Mouse (Mus musculus): ENCODE data around the gene C2cd3.

Gene C2cd3

GRCm38 (mm10) chr7:100371495-100372451 lies at the start of gene C2cd3, which contains the start of gene Ppme1:
Gene C2cd3, plus strand, starts transcription at chr7:100372233.
Gene Ppme1, minus strand, starts transcription at chr7:100372307.
- peak; percentile 99 for DNase-seq (ENCODE audit: low spot score)

DNA sequence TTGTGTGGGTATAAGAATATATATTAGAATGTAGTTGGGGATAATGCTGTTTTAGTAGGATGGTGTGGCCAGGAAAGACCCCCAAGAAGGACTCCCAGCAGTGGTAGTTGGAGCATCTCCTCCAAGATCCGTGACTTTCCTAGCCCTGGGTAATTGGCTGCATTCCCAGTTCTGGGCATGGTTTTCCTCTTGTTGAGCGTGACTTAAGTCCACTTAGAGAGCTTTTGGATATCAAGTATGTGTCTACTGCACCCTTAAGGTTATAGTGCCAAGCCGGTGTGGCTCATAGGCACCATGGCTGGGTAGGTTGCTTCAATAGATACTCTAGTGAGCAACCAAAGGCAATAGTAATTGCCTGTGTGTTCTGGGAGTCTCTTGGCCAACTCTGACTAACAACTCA lies 48.3 kb upstream of the C2cd3 start:
- DNase-seq (ENCODE audit: low spot score) = no peak

- DNase-seq (ENCODE audit: low spot score) = no peak
Measured at GRCm38 (mm10) chr7:100325482-100325881, 46.6 kb upstream of the C2cd3 start.

GRCm38 (mm10) chr7:100327514-100327913 lies 44.5 kb upstream of the C2cd3 start:
- no peak for DNase-seq (ENCODE audit: low spot score)

- no peak for DNase-seq (ENCODE audit: low spot score)
Measured at GRCm38 (mm10) chr7:100328636-100329035, 43.4 kb upstream of the C2cd3 start.

GRCm38 (mm10) chr7:100331269-100331668 lies 40.8 kb upstream of the C2cd3 start:
- no peak for DNase-seq (ENCODE audit: low spot score)

GRCm38 (mm10) chr7:100335921-100336320 lies 36.1 kb upstream of the C2cd3 start:
- no peak for DNase-seq (ENCODE audit: low spot score)

GRCm38 (mm10) chr7:100354984-100355383 lies 17.0 kb upstream of the C2cd3 start:
- DNase-seq (ENCODE audit: low spot score) = no peak

- DNase-seq (ENCODE audit: low spot score) = no peak
Measured at GRCm38 (mm10) chr7:100356324-100356723, 15.7 kb upstream of the C2cd3 start.

- DNase-seq (ENCODE audit: low spot score) = no peak
Measured at GRCm38 (mm10) chr7:100356768-100357167, 15.3 kb upstream of the C2cd3 start.

DNA sequence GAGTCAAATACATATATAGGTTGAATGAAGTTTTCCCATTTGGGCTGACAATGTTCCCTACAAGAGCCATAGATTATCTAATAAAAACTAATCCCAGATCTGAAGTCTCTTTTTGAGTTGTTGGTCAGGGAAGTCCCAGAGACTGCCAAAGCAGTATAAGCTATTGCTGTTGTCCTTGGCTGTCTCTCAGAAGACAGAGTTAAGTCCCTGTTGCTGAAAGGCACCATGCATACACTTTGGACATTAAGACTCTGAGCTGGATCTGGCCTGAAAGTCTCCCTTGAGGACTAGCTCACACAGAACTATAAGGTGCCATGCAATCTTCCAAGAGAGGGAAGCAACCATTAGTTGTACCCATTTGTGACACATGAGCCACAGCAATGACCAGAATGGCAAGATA lies 14.2 kb upstream of the C2cd3 start:
- DNase-seq (ENCODE audit: low spot score) = no peak

GRCm38 (mm10) chr7:100363162-100363561 lies 8.9 kb upstream of the C2cd3 start:
- DNase-seq (ENCODE audit: low spot score) = no peak

DNA sequence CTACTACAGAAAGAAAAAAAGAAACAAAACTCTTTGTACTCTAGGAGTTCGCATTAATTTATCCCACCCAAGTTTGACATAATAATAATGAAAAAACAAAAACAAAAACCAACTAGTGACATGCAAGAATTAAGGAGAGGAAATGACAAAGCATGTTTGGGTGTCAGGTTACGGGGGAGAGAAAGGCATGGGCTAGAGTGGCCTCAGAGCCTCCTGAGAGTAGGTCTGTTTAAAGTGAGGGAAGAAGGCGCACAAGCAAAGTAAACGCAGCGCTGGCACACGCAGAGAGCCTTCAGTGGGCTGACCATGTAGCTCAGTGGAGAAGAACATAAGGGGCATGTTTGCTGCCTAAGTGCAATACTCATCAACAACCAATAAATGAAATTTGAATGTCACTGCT lies 7.1 kb upstream of the C2cd3 start:
- no peak for DNase-seq (ENCODE audit: low spot score)

DNA sequence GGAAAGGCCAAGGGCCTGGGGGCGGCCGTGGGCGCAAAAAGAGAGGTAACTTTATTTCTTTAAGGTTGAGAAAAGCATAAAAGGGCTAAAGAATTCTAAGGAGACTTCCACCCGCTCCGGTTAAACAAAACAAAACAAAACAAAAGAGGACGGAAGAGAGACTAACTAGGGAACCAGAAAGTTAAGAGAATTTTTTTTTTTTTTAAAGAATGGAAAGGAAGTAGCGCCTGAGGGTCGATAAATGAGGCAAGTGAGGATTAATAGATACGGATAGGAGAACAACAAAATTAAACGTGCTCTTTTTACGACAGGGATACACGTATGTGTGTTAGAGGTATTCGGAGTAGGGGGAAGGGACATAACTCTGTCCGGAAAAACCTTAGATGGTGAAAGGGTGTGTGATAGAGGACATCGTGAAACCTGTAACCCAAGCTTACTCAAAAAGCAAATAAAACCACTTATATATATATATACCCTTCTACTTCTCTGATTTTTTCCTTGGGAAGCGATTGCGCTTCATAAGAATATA lies 483 bp downstream of the C2cd3 start:
- DNase-seq (ENCODE audit: low spot score) = no peak

- DNase-seq (ENCODE audit: low spot score) = no peak
Measured at GRCm38 (mm10) chr7:100378257-100378656, 6.2 kb downstream of the C2cd3 start.

DNA sequence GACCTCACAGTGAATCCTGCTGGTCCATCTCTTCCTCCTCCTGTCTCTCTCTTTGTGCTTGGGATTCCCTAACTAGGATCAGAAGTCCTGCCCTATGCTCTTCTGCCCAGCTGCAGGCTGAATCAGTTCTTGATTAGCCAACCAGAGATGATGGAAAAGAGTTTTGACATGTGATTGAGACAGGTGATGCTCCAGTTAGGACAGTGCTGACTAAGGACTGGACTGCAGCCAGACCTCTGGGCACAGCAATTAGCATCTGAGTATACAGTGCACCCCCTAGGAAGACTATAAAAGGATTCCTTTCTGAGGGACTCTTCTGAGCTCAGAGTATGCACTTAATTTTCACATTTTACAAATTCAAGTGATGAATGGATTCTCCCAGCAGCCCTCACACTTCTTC lies 9.1 kb downstream of the C2cd3 start:
- no peak for DNase-seq (ENCODE audit: low spot score)

GRCm38 (mm10) chr7:100383207-100383606 lies 11.2 kb downstream of the C2cd3 start:
- DNase-seq (ENCODE audit: low spot score) = no peak

DNA sequence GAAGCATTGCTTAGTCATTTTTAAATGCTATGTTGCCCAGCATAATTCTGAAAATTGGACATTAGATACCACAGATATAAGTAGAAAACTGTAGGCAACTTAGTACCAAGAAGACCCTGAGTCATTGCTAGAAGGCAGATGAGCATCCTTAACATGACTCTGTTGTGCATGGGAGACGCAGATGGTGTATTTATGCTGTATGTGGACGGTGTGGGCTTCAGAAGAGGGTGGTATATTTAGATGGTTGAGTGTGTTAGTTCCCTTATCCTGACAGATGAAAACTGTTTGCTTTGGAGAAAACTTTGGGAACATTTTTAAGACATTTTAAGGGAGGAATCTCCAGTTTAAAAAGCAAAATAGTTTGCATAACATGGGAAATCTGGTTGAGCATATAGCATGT lies 16.1 kb downstream of the C2cd3 start:
- DNase-seq (ENCODE audit: low spot score) = no peak

DNA sequence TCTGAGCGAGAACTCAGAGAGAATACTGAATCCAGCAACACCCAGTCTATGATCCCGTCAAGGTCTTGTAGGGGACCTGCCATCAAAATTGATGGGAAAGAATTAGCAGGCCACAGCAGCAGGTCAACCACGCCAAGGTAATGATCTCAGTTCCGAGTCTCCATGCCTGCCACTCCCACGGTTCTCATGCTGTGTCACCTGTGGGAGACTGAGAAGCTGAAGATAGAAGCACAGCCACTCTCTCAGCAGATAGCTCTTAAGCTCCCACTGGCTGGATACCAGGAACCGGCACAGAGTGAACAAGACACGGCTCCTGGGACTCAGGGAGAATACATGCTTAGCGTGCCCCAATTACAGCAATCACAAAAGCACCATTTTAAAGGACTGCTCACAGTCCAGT lies 18.1 kb downstream of the C2cd3 start:
- no peak for DNase-seq (ENCODE audit: low spot score)

DNA sequence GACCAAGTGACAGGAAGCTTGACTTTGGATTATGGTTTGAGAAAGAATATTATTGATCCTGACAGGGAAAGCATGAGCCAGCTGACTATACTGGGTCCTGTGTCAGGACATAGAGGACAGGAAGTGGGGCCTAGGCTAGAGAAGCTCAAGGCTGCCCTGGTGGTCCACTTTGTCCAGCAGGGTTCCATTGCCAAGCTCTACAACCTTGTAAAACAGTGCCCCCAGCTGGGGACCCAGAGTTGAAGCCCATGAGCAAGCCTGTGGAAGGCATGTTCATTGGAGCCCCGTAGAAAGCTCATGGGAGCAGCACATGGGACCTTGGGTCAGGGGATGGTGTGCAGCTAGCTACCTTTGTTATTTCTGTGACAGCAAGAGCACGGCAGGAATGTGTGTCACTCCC lies 20.2 kb downstream of the C2cd3 start:
- DNase-seq (ENCODE audit: low spot score) = no peak

DNA sequence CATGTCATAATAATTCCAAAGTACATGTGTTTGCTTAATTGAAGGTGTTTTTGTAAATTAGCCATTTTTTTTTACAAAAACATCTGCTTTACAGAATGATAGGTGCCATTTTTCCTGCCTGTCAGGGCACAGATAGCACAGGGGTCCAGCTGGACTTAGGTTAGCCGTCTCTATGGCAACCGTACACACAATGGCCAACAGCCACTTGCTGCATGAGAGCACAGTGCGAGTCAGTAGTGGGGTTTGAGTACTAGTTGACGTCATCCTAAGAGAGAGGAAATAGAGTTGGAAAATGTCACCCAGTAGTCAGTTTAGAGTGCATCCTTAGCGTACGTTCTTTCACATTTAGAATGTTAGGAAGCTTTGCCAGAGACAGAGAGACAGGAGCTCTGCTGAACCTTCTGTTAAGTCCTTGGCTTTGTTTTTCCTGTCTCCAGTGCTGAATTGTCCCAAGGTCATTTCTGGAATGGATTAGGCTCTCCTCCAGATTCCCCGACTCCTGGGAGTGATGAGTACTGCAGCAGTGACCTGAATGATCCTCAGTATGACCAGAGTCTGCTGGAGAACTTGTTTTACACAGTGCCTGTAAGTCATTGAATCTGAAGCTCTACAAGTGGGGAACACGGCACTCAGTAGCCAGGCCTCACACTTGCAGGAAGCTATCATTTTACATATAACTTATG lies 27.3 kb downstream of the C2cd3 start:
- DNase-seq (ENCODE audit: low spot score) = peak; percentile 7

DNA sequence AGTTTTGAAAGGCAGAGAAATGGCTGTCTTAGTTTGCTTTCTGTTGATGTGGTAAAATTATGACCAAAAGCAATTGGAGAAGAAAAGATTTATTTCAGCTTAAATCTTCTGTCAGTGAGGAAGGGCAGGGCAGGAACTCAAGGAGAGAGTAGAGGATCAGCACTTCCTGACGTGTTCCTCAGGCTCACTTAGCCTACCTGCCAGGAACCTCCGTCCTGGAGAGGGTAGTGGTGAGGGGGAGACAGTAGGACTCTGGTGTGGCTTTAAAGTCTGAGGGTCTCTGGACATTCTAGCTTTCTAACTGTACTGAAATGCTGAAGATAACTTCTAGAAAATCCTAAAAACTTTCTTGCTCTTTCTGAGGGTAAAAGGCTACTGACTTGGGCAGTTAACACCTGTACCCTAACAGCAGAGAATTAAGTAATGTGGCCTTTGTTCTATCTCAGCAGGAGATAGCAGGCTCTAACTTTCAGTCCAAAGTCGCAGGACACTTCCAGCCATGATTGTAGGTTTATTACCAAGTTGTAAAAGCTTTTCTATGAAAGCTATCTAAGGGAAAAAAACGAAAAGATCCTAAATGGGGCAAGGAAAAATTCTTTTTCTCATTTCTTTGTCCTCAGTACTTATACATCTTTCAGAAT lies 29.0 kb downstream of the C2cd3 start:
- DNase-seq (ENCODE audit: low spot score) = no peak

All from ovary, adult 18-20 months (tissue).